Mouse (Mus musculus): Measurements from ENCODE around the gene Atxn2. TPM values are rescaled to one million over a fixed set of nuclear protein-coding genes. Genes with fewer than 3 reads are reported as not detected.
"Not testable (repeated sequence)": the region's sequence is repeated elsewhere in the genome, so short reads cannot be mapped to it uniquely, and the experiment has no call there.

The Atxn2 gene
- polyA plus RNA-seq, 1 experiment from 2014 or later = 30.0 TPM

DNA sequence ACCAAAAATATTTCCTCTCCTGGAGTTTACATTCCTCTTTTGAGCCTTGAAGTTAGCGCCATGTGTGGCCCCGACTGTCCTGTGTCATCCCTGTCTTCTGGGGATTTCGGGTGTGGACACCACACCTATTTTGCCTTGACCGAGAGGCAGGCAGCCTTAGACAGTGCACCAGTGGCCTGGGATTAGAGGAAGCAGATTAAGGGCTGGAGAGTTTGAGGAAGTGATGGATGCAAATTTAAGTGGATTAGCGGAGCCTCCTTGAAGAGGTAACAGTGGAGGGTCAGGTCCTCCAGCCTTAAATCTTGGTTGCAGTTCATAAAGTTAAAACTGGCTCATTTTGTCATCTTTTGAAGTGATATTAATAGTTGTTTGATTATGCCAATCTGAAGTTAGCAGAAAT, 7.3 kb downstream of the Atxn2 start:
- no peak overlapping the region for H3K9ac ChIP-seq (ENCODE audit: low read length)
- H3K4me3 ChIP-seq (ENCODE audit: low read length) = no peak overlapping the region
- 77% methylated on average over 5 of the region's 5 CpGs for WGBS

DNA sequence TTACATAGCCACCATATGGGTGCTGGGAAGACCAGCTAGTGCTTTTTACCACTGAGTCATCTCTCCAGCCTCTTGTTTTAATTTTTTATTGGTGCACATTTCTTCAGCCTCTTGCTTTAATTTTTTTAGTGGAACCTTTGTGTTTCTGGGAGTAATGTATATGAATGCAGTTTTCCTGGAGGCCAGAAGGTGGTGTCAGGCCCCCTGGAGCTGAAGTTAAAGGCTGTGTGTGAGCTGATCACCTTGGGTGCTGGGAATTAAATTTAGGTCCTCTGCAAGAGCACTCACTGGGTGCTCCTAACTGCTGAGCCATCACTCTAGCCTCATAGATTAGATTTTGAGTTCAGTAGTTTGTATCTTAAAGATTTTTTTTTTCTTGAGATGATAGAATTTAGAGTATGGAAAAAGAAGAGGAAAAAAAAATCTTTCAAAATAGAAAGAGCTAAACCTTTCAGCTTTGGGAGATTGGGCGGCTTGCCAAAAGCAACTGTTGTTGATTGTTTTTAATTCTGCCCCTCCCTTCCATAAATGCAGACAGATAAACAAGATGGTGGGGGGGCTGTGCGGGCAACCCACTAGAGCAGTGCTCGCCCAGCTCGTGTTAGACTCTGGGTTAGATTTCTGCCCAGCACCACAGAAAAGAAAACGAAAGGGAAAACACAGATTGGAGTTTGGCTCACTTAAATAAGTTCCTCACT, 9.9 kb downstream of the Atxn2 start:
- H3K9ac ChIP-seq (ENCODE audit: low read length) = no peak overlapping the region
- no peaks in the 10 kb centered on the region for H3K36me3 ChIP-seq (ENCODE audit: control insufficient read depth, insufficient read depth, low read length)
- H3K9me3 ChIP-seq (ENCODE audit: control insufficient read depth, low read length) = no peaks in the 10 kb centered on the region
- H3K4me2 ChIP-seq (ENCODE audit: low read depth, low read length) = no peak overlapping the region
- peaks cover 21% of the 10 kb centered on the region for H3K4me1 ChIP-seq (replicated peaks; ENCODE audit: control insufficient read depth, insufficient read depth, low read length)
- H3K27me3 ChIP-seq (ENCODE audit: control insufficient read depth, insufficient read depth, low read depth, low read length) = no peaks in the 10 kb centered on the region
- 89% methylated on average over 5 of the region's 5 CpGs for WGBS
- no peak overlapping the region for H3K27ac ChIP-seq (ENCODE audit: low read length)
- ATAC-seq (ENCODE audit: low read depth) = no peak
- H3K4me3 ChIP-seq (ENCODE audit: low read length) = no peak overlapping the region

More for the DNA sequence above, 7.3 kb downstream of the Atxn2 start:
- no peaks in the 10 kb centered on the region for H3K27me3 ChIP-seq (ENCODE audit: control insufficient read depth, insufficient read depth, low read depth, low read length)
- H3K4me2 ChIP-seq (ENCODE audit: low read depth, low read length) = no peak overlapping the region
- H3K4me1 ChIP-seq (replicated peaks; ENCODE audit: control insufficient read depth, insufficient read depth, low read length) = peaks cover 38% of the 10 kb centered on the region
- no peak for ATAC-seq (ENCODE audit: low read depth)
- no peaks in the 10 kb centered on the region for H3K9me3 ChIP-seq (ENCODE audit: control insufficient read depth, low read length)
- H3K36me3 ChIP-seq (ENCODE audit: control insufficient read depth, insufficient read depth, low read length) = no peaks in the 10 kb centered on the region
- H3K27ac ChIP-seq (ENCODE audit: low read length) = no peak overlapping the region

DNA sequence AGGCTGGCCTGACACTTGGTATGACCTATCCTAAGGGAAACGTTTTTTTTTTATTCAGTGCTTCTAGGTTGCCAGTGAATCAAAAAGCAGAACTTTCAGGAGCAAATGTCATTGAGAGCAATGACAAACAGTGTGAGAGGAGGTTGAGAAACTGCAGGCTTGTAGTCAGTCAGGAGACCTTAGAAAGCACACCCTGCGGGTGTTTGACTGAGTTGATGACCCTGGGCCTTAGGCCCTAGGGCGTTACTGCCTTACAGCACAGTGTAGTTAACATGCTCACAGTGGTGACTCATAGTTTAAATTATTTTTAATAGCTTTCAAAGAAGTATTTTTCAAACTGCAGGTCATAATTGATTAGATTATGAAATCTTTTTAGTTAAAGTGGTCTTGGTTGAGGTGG, 10.7 kb downstream of the Atxn2 start:
- H3K36me3 ChIP-seq (ENCODE audit: control insufficient read depth, insufficient read depth, low read length) = no peaks in the 10 kb centered on the region
- no peak overlapping the region for H3K4me2 ChIP-seq (ENCODE audit: low read depth, low read length)
- no peak overlapping the region for H3K9ac ChIP-seq (ENCODE audit: low read length)
- ATAC-seq (ENCODE audit: low read depth) = no peak
- H3K4me3 ChIP-seq (ENCODE audit: low read length) = no peak overlapping the region
- H3K27ac ChIP-seq (ENCODE audit: low read length) = no peak overlapping the region
- no peaks in the 10 kb centered on the region for H3K27me3 ChIP-seq (ENCODE audit: control insufficient read depth, insufficient read depth, low read depth, low read length)
- peaks cover 15% of the 10 kb centered on the region for H3K4me1 ChIP-seq (replicated peaks; ENCODE audit: control insufficient read depth, insufficient read depth, low read length)
- 41% methylated on average over 3 of the region's 3 CpGs for WGBS
- no peaks in the 10 kb centered on the region for H3K9me3 ChIP-seq (ENCODE audit: control insufficient read depth, low read length)

DNA sequence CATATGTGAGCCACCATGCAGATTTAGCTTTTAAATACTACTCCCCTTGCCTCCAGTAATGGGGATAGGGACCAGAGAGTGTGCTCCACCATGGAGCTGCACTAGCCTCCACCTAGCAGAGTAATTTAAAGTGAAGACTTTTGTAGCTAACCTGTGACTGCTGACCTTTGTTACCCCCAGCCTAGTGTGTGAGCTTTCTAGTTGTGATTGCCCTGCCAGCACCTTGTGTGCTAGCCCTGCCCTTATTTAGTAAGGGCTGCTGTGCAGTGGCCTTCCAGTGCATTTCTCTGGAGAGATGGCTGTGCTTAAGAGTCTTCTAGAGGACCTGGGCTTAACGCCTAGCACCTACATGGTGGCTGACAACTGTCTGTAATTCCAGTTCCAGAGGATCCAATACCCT, 13.5 kb downstream of the Atxn2 start:
- Histone ChIP-seq H3K36me3 (ENCODE audit: control insufficient read depth, insufficient read depth, low read length) (peaks cover 4% of the 10 kb centered on the region; the same call in 1 of the 2 replicates), H3K9me3 (ENCODE audit: control insufficient read depth, low read length) (no peaks in the 10 kb centered on the region), H3K4me1 (replicated peaks; ENCODE audit: control insufficient read depth, insufficient read depth, low read length) (peaks cover 11% of the 10 kb centered on the region), H3K27me3 (ENCODE audit: control insufficient read depth, insufficient read depth, low read depth, low read length) (no peaks in the 10 kb centered on the region), H3K9ac (ENCODE audit: low read length) (no peak overlapping the region), H3K4me3 (ENCODE audit: low read length) (no peak overlapping the region), H3K4me2 (ENCODE audit: low read depth, low read length) (no peak overlapping the region), H3K27ac (ENCODE audit: low read length) (no peak overlapping the region)
- no peak for ATAC-seq (ENCODE audit: low read depth)
- 70% methylated on average over 1 of the region's 1 CpGs for WGBS

DNA sequence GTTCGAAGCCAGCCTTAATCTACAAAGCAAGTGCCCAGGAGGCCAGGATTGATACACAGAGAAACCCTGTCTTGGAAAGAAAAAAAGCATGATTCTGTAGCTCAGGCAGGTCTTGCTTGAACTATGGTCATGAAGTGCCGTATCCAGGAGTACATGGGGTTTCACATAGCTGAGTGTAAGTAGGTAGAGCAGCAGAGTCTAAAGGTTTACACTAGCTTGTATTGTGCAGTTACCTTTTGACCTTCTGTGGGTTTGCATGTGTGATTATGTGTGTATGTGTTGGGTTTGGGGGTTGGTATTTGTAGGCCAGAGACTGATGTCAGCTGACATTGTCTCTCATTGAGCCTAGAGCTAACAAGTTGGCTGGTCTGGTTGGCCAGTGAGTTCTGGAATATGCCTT, 18.9 kb downstream of the Atxn2 start:
- H3K9ac ChIP-seq (ENCODE audit: low read length) = no peak overlapping the region
- no peak overlapping the region for H3K4me3 ChIP-seq (ENCODE audit: low read length)
- H3K9me3 ChIP-seq (ENCODE audit: control insufficient read depth, low read length) = no peaks in the 10 kb centered on the region
- H3K4me2 ChIP-seq (ENCODE audit: low read depth, low read length) = no peak overlapping the region
- WGBS = 92% methylated on average over 2 of the region's 2 CpGs
- ATAC-seq (ENCODE audit: low read depth) = no peak
- H3K36me3 ChIP-seq (ENCODE audit: control insufficient read depth, insufficient read depth, low read length) = peaks cover 4% of the 10 kb centered on the region; the same call in 1 of the 2 replicates
- no peaks in the 10 kb centered on the region for H3K27me3 ChIP-seq (ENCODE audit: control insufficient read depth, insufficient read depth, low read depth, low read length)
- no peak overlapping the region for H3K27ac ChIP-seq (ENCODE audit: low read length)
- no peaks in the 10 kb centered on the region for H3K4me1 ChIP-seq (replicated peaks; ENCODE audit: control insufficient read depth, insufficient read depth, low read length)

DNA sequence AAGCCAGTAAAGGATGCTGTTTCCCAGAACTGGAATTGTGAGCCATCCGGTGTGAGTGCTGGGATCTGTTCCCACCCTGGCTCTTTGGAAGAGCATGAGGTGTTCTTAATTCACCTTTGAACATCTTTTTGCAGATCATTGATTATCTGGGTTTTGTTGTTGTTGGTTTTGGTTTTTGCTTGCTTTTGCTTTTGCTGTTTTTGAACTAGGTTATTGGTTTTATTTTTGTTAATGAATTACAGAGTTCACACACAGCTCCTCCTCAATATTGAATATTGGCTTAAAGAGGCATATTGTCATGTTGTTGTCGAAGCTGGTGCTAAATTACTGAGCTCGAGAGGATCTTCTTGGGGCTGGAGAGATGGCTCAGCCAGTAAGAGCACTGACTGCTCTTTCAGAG, 25.5 kb downstream of the Atxn2 start:
- Histone ChIP-seq H3K27ac (ENCODE audit: low read length) (no peak overlapping the region), H3K4me3 (ENCODE audit: low read length) (no peak overlapping the region), H3K9ac (ENCODE audit: low read length) (no peak overlapping the region), H3K4me1 (replicated peaks; ENCODE audit: control insufficient read depth, insufficient read depth, low read length) (0 out of 2 replicates have a peak, but pooled peaks cover 4% of the 10 kb centered on the region), H3K9me3 (ENCODE audit: control insufficient read depth, low read length) (no peaks in the 10 kb centered on the region), H3K36me3 (ENCODE audit: control insufficient read depth, insufficient read depth, low read length) (no peaks in the 10 kb centered on the region; the same call in 1 of the 2 replicates), H3K4me2 (ENCODE audit: low read depth, low read length) (no peak overlapping the region), H3K27me3 (ENCODE audit: control insufficient read depth, insufficient read depth, low read depth, low read length) (no peaks in the 10 kb centered on the region)
- 89% methylated on average over 3 of the region's 3 CpGs for WGBS
- ATAC-seq (ENCODE audit: low read depth) = no peak

DNA sequence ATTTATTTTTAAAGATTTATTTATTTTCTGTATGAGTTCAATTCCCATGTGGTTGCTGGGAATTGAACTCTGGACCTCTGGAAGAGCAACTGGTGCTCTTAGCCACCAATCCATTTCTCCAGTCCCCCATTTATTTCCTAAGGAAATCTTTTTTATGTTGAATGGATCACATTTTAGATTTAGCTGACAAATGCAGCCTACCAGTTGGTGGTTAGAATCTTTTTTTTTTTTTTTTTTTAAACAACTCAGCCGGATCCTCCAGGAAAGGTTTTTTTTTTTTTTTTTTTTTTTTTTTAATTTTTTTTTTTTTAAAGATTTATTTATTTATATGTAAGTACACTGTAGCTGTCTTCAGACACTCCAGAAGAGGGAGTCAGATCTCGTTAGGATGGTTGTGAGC, 27.0 kb downstream of the Atxn2 start:
- H3K4me2 ChIP-seq (ENCODE audit: low read depth, low read length); H3K27me3 ChIP-seq (ENCODE audit: control insufficient read depth, insufficient read depth, low read depth, low read length); H3K4me3 ChIP-seq (ENCODE audit: low read length); H3K27ac ChIP-seq (ENCODE audit: low read length); H3K9me3 ChIP-seq (ENCODE audit: control insufficient read depth, low read length); H3K36me3 ChIP-seq (ENCODE audit: control insufficient read depth, insufficient read depth, low read length); H3K9ac ChIP-seq (ENCODE audit: low read length); ATAC-seq (ENCODE audit: low read depth); H3K4me1 ChIP-seq (replicated peaks; ENCODE audit: control insufficient read depth, insufficient read depth, low read length): not testable (repeated sequence)
- 25% methylated on average over 1 of the region's 2 CpGs for WGBS

DNA sequence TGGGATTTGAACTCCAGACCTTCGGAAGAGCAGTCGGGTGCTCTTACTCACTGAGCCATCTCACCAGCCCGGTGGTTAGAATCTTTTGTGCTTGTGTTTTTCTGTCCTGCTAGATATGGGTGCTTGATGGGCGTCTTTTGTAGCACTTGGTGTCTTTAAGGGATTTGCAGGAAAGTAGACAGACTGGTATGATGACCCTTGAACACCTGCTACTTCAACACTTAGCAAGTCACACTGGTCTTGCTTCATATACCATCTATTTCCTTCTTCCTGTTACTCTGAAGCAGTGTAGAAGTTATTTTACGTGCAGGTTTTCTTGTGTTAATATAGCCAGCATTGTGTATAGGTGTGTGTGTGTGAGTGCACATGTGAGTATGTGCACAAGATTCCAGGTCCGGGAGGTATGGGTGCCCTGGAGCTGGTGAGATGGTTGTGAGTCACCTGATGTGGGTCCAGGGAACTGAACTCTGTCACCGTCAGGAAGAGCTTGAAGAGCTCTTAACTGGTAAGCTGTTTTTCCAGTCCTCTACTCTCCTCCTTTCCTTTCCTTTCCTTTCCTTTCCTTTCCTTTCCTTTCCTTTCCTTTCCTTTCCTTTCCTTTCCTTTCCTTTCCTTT, 27.5 kb downstream of the Atxn2 start:
- ATAC-seq (ENCODE audit: low read depth) = peak; percentile 63
- WGBS = 61% methylated on average over 7 of the region's 7 CpGs
- Histone ChIP-seq H3K27ac (ENCODE audit: low read length) (peak overlapping the region; percentile 7), H3K4me3 (ENCODE audit: low read length) (no peak overlapping the region), H3K4me2 (ENCODE audit: low read depth, low read length) (no peak overlapping the region), H3K36me3 (ENCODE audit: control insufficient read depth, insufficient read depth, low read length) (no peaks in the 10 kb centered on the region), H3K9ac (ENCODE audit: low read length) (no peak overlapping the region), H3K27me3 (ENCODE audit: control insufficient read depth, insufficient read depth, low read depth, low read length) (no peaks in the 10 kb centered on the region), H3K9me3 (ENCODE audit: control insufficient read depth, low read length) (no peaks in the 10 kb centered on the region), H3K4me1 (replicated peaks; ENCODE audit: control insufficient read depth, insufficient read depth, low read length) (0 out of 2 replicates have a peak, but pooled peaks cover 4% of the 10 kb centered on the region)

DNA sequence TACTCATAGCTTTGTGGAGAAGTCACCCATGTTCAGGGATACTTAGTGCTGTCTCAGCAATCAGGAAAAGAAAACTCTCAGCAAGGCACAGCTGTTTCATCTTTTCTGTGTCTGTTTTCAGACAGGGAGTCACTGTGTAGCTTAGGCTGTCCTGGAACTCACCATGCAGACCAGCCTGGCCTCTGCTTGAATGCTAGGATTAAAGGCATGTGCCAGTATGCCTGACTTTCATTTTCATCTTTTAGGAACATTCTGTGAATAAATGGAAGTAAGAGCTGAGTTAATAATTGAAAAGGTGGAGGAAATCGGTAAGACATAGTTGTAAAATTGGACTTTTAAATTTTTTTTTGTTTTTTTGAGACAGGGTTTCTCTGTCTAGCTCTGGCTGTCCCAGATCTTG, 29.4 kb downstream of the Atxn2 start:
- WGBS = 77% methylated on average over 1 of the region's 1 CpGs
- 0 out of 2 replicates have a peak, but pooled peaks cover 4% of the 10 kb centered on the region for H3K4me1 ChIP-seq (replicated peaks; ENCODE audit: control insufficient read depth, insufficient read depth, low read length)
- no peak overlapping the region for H3K4me3 ChIP-seq (ENCODE audit: low read length)
- H3K36me3 ChIP-seq (ENCODE audit: control insufficient read depth, insufficient read depth, low read length) = no peaks in the 10 kb centered on the region
- H3K27ac ChIP-seq (ENCODE audit: low read length) = no peak overlapping the region
- H3K9me3 ChIP-seq (ENCODE audit: control insufficient read depth, low read length) = no peaks in the 10 kb centered on the region
- no peak overlapping the region for H3K9ac ChIP-seq (ENCODE audit: low read length)
- no peak for ATAC-seq (ENCODE audit: low read depth)
- H3K27me3 ChIP-seq (ENCODE audit: control insufficient read depth, insufficient read depth, low read depth, low read length) = no peaks in the 10 kb centered on the region
- no peak overlapping the region for H3K4me2 ChIP-seq (ENCODE audit: low read depth, low read length)

Data from lung, embryonic 16.5 days (tissue).